Mouse (Mus musculus) embryonic facial prominence, embryonic 13.5 days (tissue): ENCODE data around the gene Tspo. TPM values are rescaled to one million over a fixed set of nuclear protein-coding genes. Genes with fewer than 3 reads are reported as not detected.
A peak's percentile ranks its signal among the peaks of the same experiment; 100 is the strongest.

Experiments used
- ATAC-seq: fragments of 200-750 bp; cut with Nextera tagmentation; 2 replicates; pipeline ENCODE4 v1.8.0; 2017; ENCODE audit warnings: low read depth; ENCODE audit not compliant: insufficient number of reproducible peaks, insufficient read depth, low FRiP score, low TSS enrichment
- H3K27ac ChIP-seq: fragments of 300-500 bp; sonication (generic); 2 replicates; pipeline ENCODE4 v1.5.1; 2015; ENCODE audit warnings: moderate library complexity, mild to moderate bottlenecking, inconsistent platforms
- H3K27me3 ChIP-seq: fragments of 300-500 bp; sonication (generic); 2 replicates; pipeline ENCODE4 v1.6.1; 2015; ENCODE audit warnings: mild to moderate bottlenecking, inconsistent platforms
- H3K36me3 ChIP-seq: fragments of 300-500 bp; sonication (generic); 2 replicates; pipeline ENCODE4 v1.6.1; 2015; ENCODE audit warnings: mild to moderate bottlenecking, inconsistent platforms
- H3K4me1 ChIP-seq: fragments of 300-500 bp; sonication (generic); 2 replicates; pipeline ENCODE4 v1.6.1; 2015; ENCODE audit warnings: inconsistent platforms
- H3K4me2 ChIP-seq: fragments of 300-500 bp; sonication (generic); 2 replicates; pipeline ENCODE4 v1.6.1; 2015; ENCODE audit warnings: moderate library complexity, mild to moderate bottlenecking, inconsistent platforms
- H3K4me3 ChIP-seq: fragments of 300-500 bp; sonication (generic); 2 replicates; pipeline ENCODE4 v1.5.1; 2015; ENCODE audit warnings: mild to moderate bottlenecking, inconsistent platforms
- H3K9ac ChIP-seq: fragments of 300-500 bp; sonication (generic); 2 replicates; pipeline ENCODE4 v1.6.1; 2015; ENCODE audit warnings: mild to moderate bottlenecking, inconsistent platforms
- H3K9me3 ChIP-seq: fragments of 300-500 bp; sonication (generic); 2 replicates; pipeline ENCODE4 v1.6.1; 2016; ENCODE audit warnings: inconsistent platforms
- WGBS: fragments of 180-500 bp; shearing (Covaris S2); methylation state at CpG from one replicate; pipeline ENCODE4 v1.1.7; 2015; ENCODE audit warnings: mixed read lengths; 5-methylcytosine and 5-hydroxymethylcytosine counted together
- polyA plus RNA-seq: library from polyadenylated mRNA; unstranded; fragments of >200 nt; fragmentation: Nextera tagmentation; extraction: Ambion mirVana; gene quantifications from 2 replicates; pipeline ENCODE4 v1.2.1, GENCODE M21; 2015

The Tspo gene
- polyA plus RNA-seq, 1 experiment from 2014 or later = 38.1 TPM

- Histone ChIP-seq H3K27me3 (peaks cover 48% of the 10 kb centered on the region), H3K4me1 (peaks cover 17% of the 10 kb centered on the region), H3K9ac (no peak overlapping the region), H3K36me3 (no peaks in the 10 kb centered on the region), H3K9me3 (no peaks in the 10 kb centered on the region), H3K4me3 (no peak overlapping the region), H3K27ac (no peak overlapping the region), H3K4me2 (no peak overlapping the region)
- ATAC-seq = no peak
- 81% methylated on average over 5 of the region's 5 CpGs for WGBS
Measured at GRCm38 (mm10) chr15:83529765-83530164, 33.6 kb upstream of the Tspo start.

- Histone ChIP-seq H3K36me3 (no peaks in the 10 kb centered on the region), H3K9ac (no peak overlapping the region), H3K4me2 (no peak overlapping the region), H3K4me3 (no peak overlapping the region), H3K9me3 (no peaks in the 10 kb centered on the region), H3K27ac (no peak overlapping the region), H3K4me1 (peaks cover 17% of the 10 kb centered on the region), H3K27me3 (peaks cover 43% of the 10 kb centered on the region)
- no peak for ATAC-seq
- WGBS = 64% methylated on average over 9 of the region's 9 CpGs
Measured at GRCm38 (mm10) chr15:83530233-83530632, 33.2 kb upstream of the Tspo start.

- Histone ChIP-seq H3K4me2 (no peak overlapping the region), H3K9ac (no peak overlapping the region), H3K9me3 (no peaks in the 10 kb centered on the region), H3K27me3 (peaks cover 38% of the 10 kb centered on the region), H3K4me3 (no peak overlapping the region), H3K27ac (no peak overlapping the region), H3K36me3 (no peaks in the 10 kb centered on the region), H3K4me1 (peaks cover 15% of the 10 kb centered on the region)
- ATAC-seq = no peak
- 75% methylated on average over 6 of the region's 6 CpGs for WGBS
Measured at GRCm38 (mm10) chr15:83530688-83531087, 32.7 kb upstream of the Tspo start.

- peaks cover 5% of the 10 kb centered on the region for H3K4me1 ChIP-seq
- peaks cover 25% of the 10 kb centered on the region for H3K27me3 ChIP-seq
- 85% methylated on average over 5 of the region's 5 CpGs for WGBS
- no peak for ATAC-seq
- H3K27ac ChIP-seq = no peak overlapping the region
- H3K4me2 ChIP-seq = no peak overlapping the region
- H3K9me3 ChIP-seq = no peaks in the 10 kb centered on the region
- H3K9ac ChIP-seq = no peak overlapping the region
- no peaks in the 10 kb centered on the region for H3K36me3 ChIP-seq
- H3K4me3 ChIP-seq = no peak overlapping the region
Measured at GRCm38 (mm10) chr15:83531961-83532469, 31.4 kb upstream of the Tspo start.

- no peaks in the 10 kb centered on the region for H3K4me1 ChIP-seq
- 81% methylated on average over 7 of the region's 7 CpGs for WGBS
- H3K4me3 ChIP-seq = no peak overlapping the region
- H3K36me3 ChIP-seq = no peaks in the 10 kb centered on the region
- H3K4me2 ChIP-seq = no peak overlapping the region
- H3K9ac ChIP-seq = no peak overlapping the region
- no peak for ATAC-seq
- H3K27ac ChIP-seq = no peak overlapping the region
- H3K27me3 ChIP-seq = peaks cover 19% of the 10 kb centered on the region
- no peaks in the 10 kb centered on the region for H3K9me3 ChIP-seq
Measured at GRCm38 (mm10) chr15:83532606-83533005, 30.8 kb upstream of the Tspo start.

- Histone ChIP-seq H3K4me1 (no peaks in the 10 kb centered on the region; the same call in 1 of the 2 replicates), H3K9me3 (no peaks in the 10 kb centered on the region), H3K27me3 (no peaks in the 10 kb centered on the region), H3K4me2 (no peak overlapping the region), H3K4me3 (no peak overlapping the region), H3K9ac (0 out of 2 replicates have a peak overlapping the region, but pooled peaks have one; percentile 44), H3K27ac (no peak overlapping the region), H3K36me3 (no peaks in the 10 kb centered on the region)
- ATAC-seq = no peak
- 68% methylated on average over 17 of the region's 17 CpGs for WGBS
Measured at GRCm38 (mm10) chr15:83534960-83535889, 28.2 kb upstream of the Tspo start.

GRCm38 (mm10) chr15:83535890-83536231, 27.5 kb upstream of the Tspo start:
- Histone ChIP-seq H3K4me1 (no peaks in the 10 kb centered on the region; the same call in 1 of the 2 replicates), H3K4me3 (no peak overlapping the region), H3K9ac (no peak overlapping the region), H3K36me3 (no peaks in the 10 kb centered on the region), H3K27ac (no peak overlapping the region), H3K27me3 (no peaks in the 10 kb centered on the region), H3K4me2 (no peak overlapping the region), H3K9me3 (no peaks in the 10 kb centered on the region)
- WGBS = 84% methylated on average over 6 of the region's 6 CpGs
- no peak for ATAC-seq

GRCm38 (mm10) chr15:83538855-83539254, 24.5 kb upstream of the Tspo start:
- H3K36me3 ChIP-seq = no peaks in the 10 kb centered on the region
- H3K27ac ChIP-seq = no peak overlapping the region
- H3K9me3 ChIP-seq = no peaks in the 10 kb centered on the region
- H3K4me2 ChIP-seq = no peak overlapping the region
- no peak overlapping the region for H3K4me3 ChIP-seq
- ATAC-seq = no peak
- no peaks in the 10 kb centered on the region for H3K27me3 ChIP-seq
- H3K9ac ChIP-seq = no peak overlapping the region
- 93% methylated on average over 2 of the region's 2 CpGs for WGBS
- H3K4me1 ChIP-seq = no peaks in the 10 kb centered on the region; the same call in 1 of the 2 replicates

- H3K36me3 ChIP-seq = no peaks in the 10 kb centered on the region
- no peak for ATAC-seq
- H3K4me2 ChIP-seq = no peak overlapping the region
- WGBS = 51% methylated on average over 4 of the region's 4 CpGs
- no peaks in the 10 kb centered on the region for H3K9me3 ChIP-seq
- H3K4me3 ChIP-seq = no peak overlapping the region
- H3K27ac ChIP-seq = no peak overlapping the region
- H3K9ac ChIP-seq = no peak overlapping the region
- no peaks in the 10 kb centered on the region; the same call in 1 of the 2 replicates for H3K4me1 ChIP-seq
- H3K27me3 ChIP-seq = no peaks in the 10 kb centered on the region
Measured at GRCm38 (mm10) chr15:83539905-83540304, 23.5 kb upstream of the Tspo start.

GRCm38 (mm10) chr15:83541647-83542287, 21.6 kb upstream of the Tspo start:
- Histone ChIP-seq H3K9ac (no peak overlapping the region), H3K27ac (no peak overlapping the region), H3K27me3 (no peaks in the 10 kb centered on the region), H3K36me3 (peaks cover 15% of the 10 kb centered on the region), H3K4me3 (no peak overlapping the region), H3K4me1 (no peaks in the 10 kb centered on the region; the same call in 1 of the 2 replicates), H3K4me2 (no peak overlapping the region), H3K9me3 (no peaks in the 10 kb centered on the region)
- WGBS = 73% methylated on average over 9 of the region's 9 CpGs
- ATAC-seq = no peak

- no peak overlapping the region for H3K9ac ChIP-seq
- H3K27me3 ChIP-seq = no peaks in the 10 kb centered on the region
- H3K4me3 ChIP-seq = no peak overlapping the region
- H3K36me3 ChIP-seq = peaks cover 57% of the 10 kb centered on the region
- ATAC-seq = no peak
- H3K27ac ChIP-seq = no peak overlapping the region
- 92% methylated on average over 7 of the region's 7 CpGs for WGBS
- H3K9me3 ChIP-seq = no peaks in the 10 kb centered on the region
- no peak overlapping the region for H3K4me2 ChIP-seq
- no peaks in the 10 kb centered on the region for H3K4me1 ChIP-seq
Measured at GRCm38 (mm10) chr15:83546029-83546428, 17.4 kb upstream of the Tspo start.

- no peaks in the 10 kb centered on the region for H3K27me3 ChIP-seq
- H3K4me3 ChIP-seq = no peak overlapping the region
- no peak overlapping the region for H3K27ac ChIP-seq
- H3K4me2 ChIP-seq = no peak overlapping the region
- H3K9ac ChIP-seq = no peak overlapping the region
- H3K9me3 ChIP-seq = no peaks in the 10 kb centered on the region
- no peaks in the 10 kb centered on the region for H3K4me1 ChIP-seq
- H3K36me3 ChIP-seq = peaks cover 67% of the 10 kb centered on the region
- WGBS = 91% methylated on average over 8 of the region's 8 CpGs
- no peak for ATAC-seq
Measured at GRCm38 (mm10) chr15:83547144-83547543, 16.2 kb upstream of the Tspo start.
